Mouse (Mus musculus): ENCODE measurements around the gene Simc1.

Gene Simc1

GRCm38 (mm10) chr13:54589414-54589995, 85.9 kb downstream of the Simc1 start:
- no peak for DNase-seq

DNA sequence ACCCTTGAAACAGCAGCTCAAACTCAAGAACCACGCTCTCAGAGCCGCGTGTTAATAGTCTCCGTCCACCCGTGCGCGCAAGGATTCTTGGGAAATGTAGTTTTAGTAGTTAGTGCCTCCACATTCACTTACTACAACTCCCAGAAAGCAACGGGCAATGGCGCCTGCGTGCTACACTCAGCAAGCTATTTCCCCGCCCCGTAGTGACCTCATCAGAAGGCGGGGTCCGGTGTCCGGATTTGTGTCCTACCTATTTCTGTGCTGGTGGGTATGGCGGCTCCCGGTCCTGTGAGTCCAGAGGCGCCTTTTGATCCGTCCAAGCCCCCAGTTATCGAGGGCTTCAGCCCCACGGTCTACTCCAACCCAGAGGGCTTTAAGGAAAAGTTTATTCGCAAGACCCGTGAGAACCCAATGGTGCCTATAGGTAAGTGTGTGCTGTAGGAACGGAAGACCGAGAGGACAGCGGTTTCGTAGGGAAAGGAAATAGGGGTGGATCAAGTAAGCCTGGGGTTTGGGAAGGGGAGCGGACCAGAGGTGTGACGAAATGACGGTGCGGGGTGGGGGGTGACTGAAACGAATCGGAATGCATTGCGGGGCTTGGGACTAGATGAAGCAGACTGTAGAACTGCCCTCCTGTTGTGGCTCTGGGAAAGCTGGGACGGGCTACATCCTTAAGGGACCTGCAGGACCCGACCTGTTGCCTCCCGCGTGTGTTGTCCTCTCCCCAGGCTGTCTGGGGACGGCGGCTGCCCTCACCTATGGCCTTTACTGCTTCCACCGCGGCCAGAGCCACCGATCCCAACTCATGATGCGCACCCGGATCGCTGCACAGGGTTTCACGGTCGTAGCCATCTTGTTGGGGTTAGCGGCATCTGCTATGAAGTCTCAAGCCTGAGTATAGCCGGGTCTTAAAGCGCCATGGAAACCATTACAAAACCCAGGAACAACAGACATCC, 86.7 kb downstream of the Simc1 start, which contains the start of the genes Nop16 and Higd2a:
Nop16 (minus strand) TSS at position 95 of the 956 bp plus-strand sequence.
Higd2a (plus strand) TSS at position 212 of the 956 bp plus-strand sequence.
- DNase-seq, result peak; percentile 99

DNA sequence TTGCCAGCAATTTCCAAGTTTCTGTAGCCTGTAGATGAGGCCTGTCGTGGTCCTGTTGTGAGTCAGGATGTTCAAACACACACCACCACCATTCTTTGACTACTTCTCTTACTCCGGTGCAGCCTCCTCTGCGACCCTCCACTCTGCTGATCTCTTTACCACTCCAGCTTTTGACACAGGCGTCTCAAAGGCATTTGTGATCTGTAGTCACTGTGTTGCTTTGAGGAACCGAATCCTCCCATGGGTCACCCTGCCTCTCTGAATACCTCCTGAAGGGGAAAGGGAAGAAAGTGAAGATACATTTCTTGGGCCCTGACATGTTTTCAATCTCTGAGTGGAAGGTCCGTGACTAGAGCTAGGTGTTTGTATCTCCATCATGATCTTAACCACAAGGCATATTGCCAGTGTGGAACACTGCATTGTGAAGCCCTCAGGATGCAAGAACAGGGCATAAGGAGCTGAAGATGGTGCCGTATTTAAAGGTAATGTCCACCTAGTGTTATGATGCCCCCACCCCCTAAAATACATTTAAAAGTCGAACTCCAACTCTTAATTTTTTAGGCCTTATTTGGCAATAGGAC, 88.3 kb downstream of the Simc1 start:
- no peak for DNase-seq

DNA sequence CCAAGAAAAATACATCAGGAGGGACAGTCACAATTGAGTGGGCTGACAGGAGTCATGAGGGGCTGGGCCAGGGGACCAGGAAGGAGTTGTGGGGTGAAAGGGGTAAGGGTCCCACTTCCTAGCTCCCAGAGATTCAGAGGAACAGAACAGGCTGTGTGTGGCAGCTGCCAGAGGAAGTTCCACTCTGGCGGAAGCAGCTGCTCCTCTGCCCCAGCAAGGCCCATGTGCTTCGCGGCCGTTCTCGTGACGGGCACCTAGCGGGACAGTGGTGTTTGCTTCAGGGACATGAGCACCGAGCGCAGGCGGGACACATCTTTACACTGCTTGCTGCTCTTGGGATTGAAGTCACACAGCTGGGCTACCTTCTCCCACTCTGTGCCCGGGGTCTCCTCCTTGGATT, 90.0 kb downstream of the Simc1 start:
- DNase-seq, result no peak

DNA sequence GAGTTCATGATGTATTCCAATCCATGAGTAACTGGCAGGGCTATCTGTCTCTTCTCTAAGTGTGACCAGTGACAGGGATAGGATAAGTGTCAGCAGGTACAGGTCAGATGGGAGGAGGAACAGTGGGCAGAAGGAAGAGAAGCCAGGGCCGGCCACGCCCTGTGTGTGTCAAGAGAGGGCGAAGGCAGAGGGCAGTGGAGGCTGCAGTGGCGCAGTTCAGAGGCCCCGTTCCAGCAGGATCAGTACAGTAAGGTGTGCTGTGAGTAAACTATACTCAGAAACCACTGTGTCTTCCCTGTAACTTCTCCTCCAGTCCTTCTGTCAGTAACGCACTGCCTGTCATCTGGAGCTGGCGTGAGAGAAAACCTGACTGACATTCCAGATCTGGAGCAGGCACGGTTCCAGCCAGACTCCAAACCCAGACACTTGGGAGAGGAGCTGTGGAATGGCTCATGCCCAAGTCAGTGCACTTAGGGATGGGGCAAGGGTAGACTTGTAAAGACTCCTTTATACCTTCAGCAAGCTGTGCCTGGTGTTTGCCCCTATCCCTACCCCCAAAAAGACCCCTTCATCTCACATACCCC, 92.6 kb downstream of the Simc1 start:
- DNase-seq, result peak; percentile 31 to 53

GRCm38 (mm10) chr13:54596870-54597269, 93.3 kb downstream of the Simc1 start:
- DNase-seq, result peak in 1 of 2 experiments; percentile 47

- no peak for DNase-seq
Measured at GRCm38 (mm10) chr13:54598622-54599143, 95.1 kb downstream of the Simc1 start.

All from kidney, postnatal 36 days (tissue).